Mouse (Mus musculus) urinary bladder, postnatal 4 days (tissue): ENCODE measurements around the gene Gm20388.

ENCODE experiments used
- DNase-seq, 2 experiments: peaks; one replicate each; pipeline ENCODE4 v3.0.0; 2021 to 2022; ENCODE audit warnings: low spot score in 2 of 2

The Gm20388 gene

DNA sequence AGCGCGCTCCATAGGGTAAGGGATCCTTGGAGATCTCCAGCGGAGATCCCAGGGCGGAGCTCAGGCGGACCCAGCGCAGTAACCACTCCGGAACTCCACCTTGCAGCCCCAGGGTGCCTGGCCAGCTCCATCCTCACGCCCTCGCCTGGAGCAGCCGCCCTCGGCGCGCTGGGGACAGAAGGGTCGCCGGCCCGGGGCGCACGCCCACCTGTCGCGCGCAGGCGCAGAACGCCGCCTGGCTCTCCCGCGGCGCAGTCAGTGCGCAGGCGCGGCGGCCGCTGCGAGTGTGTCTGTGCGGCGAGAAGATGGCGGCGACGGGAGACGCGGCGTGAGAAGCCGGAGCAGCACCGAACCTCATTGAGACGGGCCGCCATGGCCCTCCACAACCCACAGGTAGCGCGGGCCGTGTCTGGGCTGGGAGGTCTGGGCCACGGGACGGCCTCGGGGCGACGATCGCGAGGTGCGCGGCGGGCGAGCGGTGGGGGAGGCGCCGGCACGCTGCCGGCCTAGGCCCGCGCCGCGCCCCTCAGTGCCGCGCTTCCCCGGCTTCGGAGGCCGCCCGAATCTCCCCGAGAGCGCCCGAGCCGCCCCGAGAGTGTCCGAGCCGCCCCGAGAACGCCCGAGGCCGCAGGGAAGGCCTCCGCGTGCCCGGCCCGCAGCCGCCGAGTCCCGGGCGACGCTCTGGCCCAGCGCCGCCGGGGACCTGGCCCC, at the start of gene Gm20388:
TSS of gene Gm20388 (plus strand) at position 295 of the 711 bp plus-strand sequence.
- DNase-seq = peak; percentile 90 to 91

- DNase-seq = peak; percentile 98
Measured at GRCm38 (mm10) chr8:119861706-119862389, 48.8 kb upstream of the Gm20388 start, which contains the start of gene Klhl36. Gene Klhl36, plus strand, starts transcription at chr8:119862266.

DNA sequence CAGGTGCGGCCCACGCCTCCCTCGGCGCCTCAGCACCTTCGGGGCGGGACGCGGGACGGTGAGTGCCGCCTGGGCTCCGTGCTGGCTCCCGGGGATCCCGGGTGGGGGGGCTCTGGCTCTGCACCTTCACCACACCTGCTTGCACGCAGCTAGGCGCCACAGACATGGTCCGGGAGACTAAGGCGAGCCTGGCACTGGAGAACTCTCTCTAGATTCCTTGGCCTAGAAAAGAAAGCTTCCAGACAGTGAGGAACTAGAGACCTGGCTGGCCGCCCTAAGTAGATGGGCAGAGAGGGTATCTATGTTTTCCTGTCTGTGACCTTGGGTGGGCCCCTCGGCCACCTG, 48.3 kb upstream of the Gm20388 start:
- DNase-seq = no peak

DNA sequence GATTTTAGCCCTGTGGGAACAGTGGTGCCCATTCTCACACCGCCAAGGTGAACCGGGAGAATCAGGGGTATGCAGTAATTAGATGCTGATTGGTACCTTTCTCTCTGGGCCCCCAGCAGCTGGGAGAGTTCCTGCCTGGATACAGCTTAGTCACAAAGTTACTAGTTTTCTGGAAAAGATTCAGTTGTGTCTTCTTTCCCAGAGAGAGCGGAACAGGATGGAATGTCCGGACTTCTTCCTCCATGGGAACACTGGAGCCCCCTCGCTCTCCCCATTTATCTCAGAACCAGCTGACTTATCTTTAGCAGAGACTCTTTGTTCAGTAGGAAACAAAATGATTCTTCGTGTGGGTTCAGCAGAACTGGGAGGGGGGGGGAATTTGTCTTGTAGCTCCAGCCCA, 47.9 kb upstream of the Gm20388 start:
- DNase-seq = no peak

DNA sequence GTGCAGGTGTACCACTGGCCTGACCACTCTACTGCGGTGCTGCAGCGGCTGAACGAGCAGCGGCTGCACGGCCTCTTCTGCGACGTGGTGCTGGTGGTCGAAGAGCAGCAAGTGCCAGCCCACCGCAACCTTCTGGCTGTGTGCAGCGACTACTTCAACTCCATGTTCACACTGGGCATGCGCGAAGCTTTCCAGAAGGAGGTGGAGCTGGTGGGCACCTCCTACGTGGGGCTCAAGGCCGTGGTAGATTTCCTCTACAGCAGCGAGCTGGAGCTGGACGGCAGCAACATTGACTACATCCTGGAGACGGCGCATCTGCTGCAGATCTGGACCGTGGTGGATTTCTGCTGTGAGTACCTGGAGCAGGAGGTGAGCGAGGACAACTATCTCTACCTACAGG, 41.0 kb upstream of the Gm20388 start:
- DNase-seq = no peak

DNA sequence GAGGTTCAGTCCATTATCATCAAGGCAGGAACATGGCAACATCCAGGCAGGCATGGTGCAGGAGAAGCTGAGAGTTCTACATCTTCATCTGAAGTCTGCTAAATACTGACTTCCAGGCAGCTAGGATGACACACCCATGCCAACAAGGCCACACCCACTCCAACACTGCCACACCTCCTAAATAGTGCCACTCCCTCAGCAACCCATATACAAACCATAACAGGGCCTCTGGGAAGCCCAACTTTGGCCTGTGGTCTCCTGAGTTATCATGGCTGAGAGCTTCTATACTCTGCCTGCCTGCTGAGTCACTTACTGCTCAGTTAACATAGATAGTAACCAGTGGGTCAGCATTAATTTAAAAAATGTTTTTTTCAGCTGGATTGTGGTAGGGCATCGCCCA, 37.5 kb upstream of the Gm20388 start:
- DNase-seq = no peak

- DNase-seq = no peak
Measured at GRCm38 (mm10) chr8:119881301-119881700, 29.3 kb upstream of the Gm20388 start.

DNA sequence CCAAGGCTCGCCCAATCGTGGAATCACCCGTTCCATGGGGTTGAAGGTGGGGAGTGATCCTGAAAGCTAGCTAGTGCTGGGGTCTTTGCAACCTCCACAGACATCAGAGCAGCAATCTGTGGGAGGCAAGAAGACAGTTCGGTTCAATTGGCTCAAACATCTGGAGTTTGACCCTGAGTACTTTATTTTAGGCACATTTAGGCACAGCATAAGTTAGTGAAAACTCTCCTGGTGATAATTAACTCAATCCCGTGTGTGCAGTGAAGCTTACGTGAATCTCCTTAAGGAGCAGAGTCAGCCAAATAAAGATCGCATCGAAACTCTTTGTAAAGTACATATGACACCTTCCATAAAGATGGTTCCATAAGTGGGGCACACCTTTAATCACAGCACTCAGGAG, 28.7 kb upstream of the Gm20388 start:
- no peak for DNase-seq

DNA sequence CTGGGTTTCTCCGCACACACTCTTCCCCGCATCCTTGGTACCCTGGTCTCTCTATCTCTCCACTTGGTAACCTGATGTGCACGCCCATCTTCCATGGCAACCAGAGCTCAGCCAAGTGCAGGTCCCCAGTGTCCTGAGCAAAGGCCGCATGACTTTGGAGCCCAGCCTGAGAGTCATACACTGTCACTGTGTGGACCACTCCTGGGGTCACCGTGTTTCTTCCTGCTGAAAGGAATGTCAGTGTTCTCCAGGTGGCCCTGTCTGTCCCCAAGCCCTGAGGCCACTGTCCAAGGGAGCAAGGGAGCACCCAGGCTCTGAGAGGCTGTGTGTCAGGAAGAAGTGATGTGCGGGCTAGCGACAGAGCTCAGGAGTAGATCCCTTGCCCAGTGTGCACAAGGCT, 27.4 kb upstream of the Gm20388 start:
- no peak for DNase-seq

DNA sequence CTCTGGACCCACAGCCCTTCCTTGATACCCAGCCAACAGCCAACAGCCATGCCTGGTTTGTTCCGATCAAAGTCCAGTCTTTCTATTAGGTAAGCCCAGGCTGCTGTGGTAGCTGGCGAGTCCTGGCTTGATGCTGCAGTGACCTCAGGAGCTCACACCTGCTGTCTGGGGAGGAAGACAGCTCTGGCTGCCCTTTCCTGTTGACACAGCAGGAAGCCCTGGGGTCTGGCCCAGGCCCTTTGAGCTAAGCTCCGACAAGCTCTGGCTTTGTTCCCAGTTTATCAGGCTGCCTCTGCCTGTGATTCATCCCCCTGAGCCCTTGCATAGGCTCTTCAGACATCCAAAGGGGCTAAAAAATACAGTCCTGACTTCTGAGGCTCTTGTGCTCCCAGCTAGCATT, 25.0 kb upstream of the Gm20388 start:
- peak in 1 of 2 experiments; percentile 29 for DNase-seq

DNA sequence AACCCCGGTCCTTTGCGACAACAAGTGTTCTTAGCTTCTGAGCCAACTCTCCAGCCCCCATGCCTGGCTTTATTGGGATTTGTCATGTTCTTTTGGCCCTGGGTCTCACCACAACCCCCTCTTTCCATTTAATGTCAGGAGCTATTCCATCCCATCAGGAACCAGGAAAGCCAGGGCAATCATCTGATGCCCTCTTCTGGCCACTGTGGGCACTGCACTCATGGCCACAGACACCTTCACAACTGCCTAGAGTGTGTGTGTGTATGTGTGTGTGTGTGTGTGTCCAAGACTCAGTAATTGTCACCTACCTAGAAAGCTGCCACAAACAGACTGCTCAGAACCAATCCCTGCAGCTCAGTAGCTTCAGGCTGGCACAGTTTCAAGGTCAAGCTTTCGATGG, 23.5 kb upstream of the Gm20388 start:
- DNase-seq = no peak

GRCm38 (mm10) chr8:119888012-119888411, 22.6 kb upstream of the Gm20388 start:
- DNase-seq = no peak

DNA sequence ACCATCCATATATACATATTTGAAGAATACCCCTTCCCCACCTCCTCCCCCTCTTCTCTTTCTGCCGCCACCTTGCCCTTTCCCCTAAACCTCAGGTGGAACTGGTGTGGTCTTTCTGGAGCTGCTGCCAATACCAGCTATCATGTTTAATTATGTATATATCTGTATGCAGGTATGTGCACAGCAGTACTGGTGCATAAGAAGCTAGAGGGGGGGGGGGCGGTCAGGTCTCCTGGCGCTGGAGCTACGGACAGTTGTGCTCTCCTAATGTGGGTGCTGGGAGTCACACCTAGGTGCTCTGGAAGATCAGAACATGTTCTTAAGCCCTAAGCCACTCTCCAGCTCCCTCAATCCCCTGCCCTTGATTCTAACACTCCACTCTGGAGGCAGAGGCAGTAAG, 13.6 kb upstream of the Gm20388 start:
- no peak for DNase-seq

- no peak for DNase-seq
Measured at GRCm38 (mm10) chr8:119897933-119898332, 12.7 kb upstream of the Gm20388 start.

DNA sequence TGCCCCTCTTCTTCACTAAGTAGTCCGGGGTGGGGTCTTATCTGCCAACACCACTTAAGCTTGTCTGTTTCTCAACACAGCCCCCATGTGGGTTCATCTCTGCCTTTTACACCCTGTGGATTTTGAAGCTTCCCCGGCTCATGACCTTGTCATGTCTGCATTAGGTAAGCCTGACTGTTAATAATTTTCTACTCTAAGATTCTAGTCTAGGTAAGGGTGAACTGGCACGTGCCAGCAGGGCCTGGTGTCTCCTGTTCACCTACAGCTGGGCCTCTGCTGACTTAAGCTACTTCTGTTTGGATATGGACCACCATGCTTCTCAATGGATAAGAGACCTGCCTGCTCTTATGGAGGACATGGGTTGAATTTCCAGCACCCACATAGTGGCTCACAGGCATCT, 9.3 kb upstream of the Gm20388 start:
- no peak for DNase-seq

DNA sequence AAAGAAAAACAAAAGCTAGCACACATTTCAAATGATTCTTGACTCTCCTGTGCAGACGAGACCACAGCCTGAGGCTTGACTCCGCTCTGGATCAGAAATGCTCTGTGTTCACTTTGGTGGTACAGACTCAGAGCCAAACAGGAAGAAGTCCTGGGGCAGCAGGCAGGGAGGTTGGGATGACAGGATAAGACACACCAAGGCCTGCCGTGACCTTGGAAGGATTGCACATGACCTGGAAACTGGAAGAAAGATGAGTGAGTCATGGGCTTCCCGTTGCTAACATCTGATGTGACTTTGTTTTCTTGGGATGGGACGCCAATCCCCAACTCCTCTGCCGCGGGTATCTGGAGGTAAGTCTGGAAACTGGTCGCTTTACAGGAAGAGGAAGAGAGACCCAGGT, 8.7 kb upstream of the Gm20388 start:
- DNase-seq = no peak

GRCm38 (mm10) chr8:119904323-119904911, 6.2 kb upstream of the Gm20388 start:
- DNase-seq = no peak

- DNase-seq = no peak
Measured at GRCm38 (mm10) chr8:119909944-119910546, 596 bp upstream of the Gm20388 start, which contains the start of gene Usp10. Gene Usp10, plus strand, starts transcription at chr8:119910360.

- no peak for DNase-seq
Measured at GRCm38 (mm10) chr8:119911258-119911962, 769 bp downstream of the Gm20388 start.

- DNase-seq = no peak
Measured at GRCm38 (mm10) chr8:119912643-119913042, 2.0 kb downstream of the Gm20388 start.

DNA sequence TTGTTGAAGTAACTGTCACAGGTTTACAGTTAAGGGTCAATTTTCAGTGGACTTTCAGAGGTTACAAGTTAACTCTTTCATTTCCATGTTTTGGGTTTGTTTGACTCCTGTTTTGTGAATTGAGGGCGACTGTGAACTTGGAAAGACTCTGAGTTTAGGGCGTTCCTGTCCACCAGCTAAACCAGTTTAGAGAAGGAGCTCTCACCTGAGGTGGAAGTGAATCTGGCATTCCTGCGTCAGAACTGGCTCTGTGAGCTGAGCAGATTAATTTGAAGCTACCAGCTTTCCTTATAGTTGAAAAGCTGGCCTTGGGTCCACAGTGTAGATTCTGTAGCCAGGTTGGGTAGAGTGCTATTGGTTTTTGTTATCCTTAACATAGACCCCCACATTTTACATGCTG, 2.5 kb downstream of the Gm20388 start:
- no peak for DNase-seq

DNA sequence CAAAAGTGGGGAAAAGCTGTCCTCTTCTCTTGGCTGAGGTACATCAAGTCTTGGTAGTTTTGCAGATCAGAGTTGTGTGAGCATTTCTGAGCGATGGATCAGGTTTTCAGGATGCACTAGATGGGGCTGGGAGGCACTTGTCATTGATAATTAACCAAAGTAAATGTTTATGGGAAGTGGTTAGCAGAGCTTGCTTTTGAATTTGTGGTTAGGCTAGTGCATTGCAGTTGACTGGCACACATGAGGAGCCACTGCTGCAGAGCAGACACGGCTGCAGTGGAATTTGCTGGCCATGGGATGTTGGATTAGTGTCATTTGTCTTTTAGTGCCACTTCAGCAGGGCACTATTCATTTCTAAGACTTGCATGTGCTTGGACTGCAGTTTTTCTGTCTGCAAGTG, 3.5 kb downstream of the Gm20388 start:
- no peak for DNase-seq
